Mouse (Mus musculus): ENCODE results near the gene Frmpd2.

- no peak for TF ChIP-seq CTCF (IDR thresholded peaks at IDR 0.05; ENCODE audit: low read depth, low read length)
- TF ChIP-seq GATA1 (IDR thresholded peaks at IDR 0.05; ENCODE audit: borderline replicate concordance, low read length): no peak
- no peak for TF ChIP-seq TAL1 (conservative IDR thresholded peaks at IDR 0.05; ENCODE audit: low read depth, low read length)
- TF ChIP-seq POLR2AphosphoS5 (IDR thresholded peaks at IDR 0.05; ENCODE audit: insufficient replicate concordance, low read depth, low read length): no peak
- no peak for TF ChIP-seq GATA2 (IDR thresholded peaks at IDR 0.05; ENCODE audit: borderline replicate concordance, low read depth, low read length)
These were observed 102.1 kb downstream of the Frmpd2 start for GRCm38 (mm10) chr14:33573643-33574042.
